Mouse (Mus musculus) stomach, postnatal 0 days (tissue): ENCODE measurements at regions not wholly inside any gene's neighbourhood (a gene's known extent, or its start where the extent isn't known, plus 50 kb on each side); places are given as distances from the start of the nearest gene placed in this dataset.

Experiments
- CTCF ChIP-seq: IDR thresholded peaks from 2 replicates; pipeline ENCODE4 v1.5.1; 2016; ENCODE audit warnings: antibody characterized with exemption, low read depth, mild to moderate bottlenecking, moderate library complexity
- EP300 ChIP-seq: optimal IDR thresholded peaks from 2 replicates; pipeline ENCODE3; 2016; ENCODE audit warnings: antibody characterized with exemption

GRCm38 (mm10) chr7:71120975-71121374 lies 230.3 kb downstream of the Gm10295 start:
- no peak for TF ChIP-seq EP300
- no peak for TF ChIP-seq CTCF
